Mouse (Mus musculus): Measurements from ENCODE around the gene Casp7. TPM values are rescaled to one million over a fixed set of nuclear protein-coding genes. Genes with fewer than 3 reads are reported as not detected.
"Not testable (repeated sequence)": the region's sequence is repeated elsewhere in the genome, so short reads cannot be mapped to it uniquely, and the experiment has no call there.

Casp7 gene
- total RNA-seq, 2 experiments from 2014 or later: 2.0 to 2.5 TPM

- DNase-seq (ENCODE audit: extremely low spot score in 1 of 2, low spot score in 1 of 2): no peak
These were observed 15.5 kb upstream of the Casp7 start for GRCm38 (mm10) chr19:56381407-56381806.

- DNase-seq (ENCODE audit: extremely low spot score in 1 of 2, low spot score in 1 of 2): no peak
These were observed 11.4 kb upstream of the Casp7 start for GRCm38 (mm10) chr19:56385546-56385945.

GRCm38 (mm10) chr19:56386095-56386494 is 10.8 kb upstream of the Casp7 start:
- DNase-seq (ENCODE audit: extremely low spot score in 1 of 2, low spot score in 1 of 2): no peak

- DNase-seq (ENCODE audit: extremely low spot score in 1 of 2, low spot score in 1 of 2): no peak
These were observed 9.1 kb upstream of the Casp7 start for GRCm38 (mm10) chr19:56387726-56388302.

DNA sequence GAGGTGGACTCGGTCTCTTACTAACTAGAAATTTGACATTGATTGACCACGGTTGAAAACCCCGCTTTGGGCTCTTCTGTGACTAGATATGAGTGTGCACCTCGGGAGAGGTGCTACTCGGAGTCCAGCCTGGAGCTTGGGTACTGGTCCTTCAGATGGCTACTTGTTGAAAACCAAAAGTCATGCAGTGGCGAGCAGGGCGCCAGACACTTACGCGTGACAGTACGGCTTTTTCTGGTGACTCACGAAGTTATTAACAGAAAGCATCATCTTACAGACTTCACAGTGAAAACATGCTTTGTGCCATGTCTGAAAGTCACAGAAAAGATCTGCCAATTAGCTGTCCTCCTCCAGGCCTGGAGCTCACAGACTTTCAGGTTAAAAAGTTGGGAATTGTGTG is 7.8 kb upstream of the Casp7 start:
- no peak for DNase-seq (ENCODE audit: extremely low spot score in 1 of 2, low spot score in 1 of 2)

DNA sequence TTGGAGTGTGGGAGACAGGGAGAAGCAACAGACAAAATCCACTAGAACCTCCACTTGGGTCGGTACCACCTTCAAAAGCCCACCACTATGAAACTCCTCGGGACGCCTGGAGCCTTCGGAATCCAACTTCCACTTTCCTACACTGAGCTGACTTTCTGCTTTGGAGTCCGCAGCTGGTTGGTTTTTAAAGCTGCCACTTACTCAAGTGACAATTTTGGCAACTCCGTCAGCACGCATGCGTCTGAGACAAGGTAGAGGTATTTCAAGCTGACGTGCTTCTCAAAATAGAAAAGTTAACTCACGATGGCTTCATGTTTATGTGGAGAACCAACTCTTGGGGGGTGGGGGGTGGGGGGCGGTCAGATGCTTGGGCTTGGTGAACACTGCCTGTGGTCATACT is 7.0 kb upstream of the Casp7 start, which contains the start of gene Nrap:
Nrap (minus strand) TSS at position 159 of the 400 bp plus-strand sequence.
- DNase-seq (ENCODE audit: extremely low spot score in 1 of 2, low spot score in 1 of 2): no peak

- DNase-seq (ENCODE audit: extremely low spot score in 1 of 2, low spot score in 1 of 2): no peak
These were observed 5.5 kb upstream of the Casp7 start for GRCm38 (mm10) chr19:56391307-56392046.

DNA sequence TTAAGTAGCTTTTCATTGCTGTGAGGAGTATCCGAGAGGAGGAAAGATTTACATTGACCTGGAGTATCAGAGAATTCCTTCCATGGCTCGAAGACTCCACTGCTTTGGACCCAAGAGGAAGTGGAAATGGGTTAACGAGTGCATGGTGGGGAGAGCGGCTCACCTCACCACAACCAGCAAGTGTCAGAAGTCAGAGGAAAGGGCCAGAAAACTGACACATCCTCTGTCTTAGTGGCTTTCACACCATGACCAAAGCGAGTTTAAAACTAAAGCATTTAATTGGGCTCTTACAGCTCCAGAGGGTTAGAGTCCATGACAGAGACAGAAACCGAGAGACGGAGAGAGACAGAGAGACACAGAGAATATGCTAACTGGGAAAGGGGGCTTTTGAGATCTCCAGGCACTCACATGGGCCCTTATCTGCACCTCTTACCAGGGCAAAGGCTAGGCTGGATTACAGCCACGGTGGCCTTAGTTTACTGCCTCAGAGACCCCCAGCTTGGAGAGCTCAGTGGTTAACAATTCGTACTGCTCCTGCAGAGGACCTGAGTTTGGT is 3.5 kb upstream of the Casp7 start:
- no peak for DNase-seq (ENCODE audit: extremely low spot score in 1 of 2, low spot score in 1 of 2)

DNA sequence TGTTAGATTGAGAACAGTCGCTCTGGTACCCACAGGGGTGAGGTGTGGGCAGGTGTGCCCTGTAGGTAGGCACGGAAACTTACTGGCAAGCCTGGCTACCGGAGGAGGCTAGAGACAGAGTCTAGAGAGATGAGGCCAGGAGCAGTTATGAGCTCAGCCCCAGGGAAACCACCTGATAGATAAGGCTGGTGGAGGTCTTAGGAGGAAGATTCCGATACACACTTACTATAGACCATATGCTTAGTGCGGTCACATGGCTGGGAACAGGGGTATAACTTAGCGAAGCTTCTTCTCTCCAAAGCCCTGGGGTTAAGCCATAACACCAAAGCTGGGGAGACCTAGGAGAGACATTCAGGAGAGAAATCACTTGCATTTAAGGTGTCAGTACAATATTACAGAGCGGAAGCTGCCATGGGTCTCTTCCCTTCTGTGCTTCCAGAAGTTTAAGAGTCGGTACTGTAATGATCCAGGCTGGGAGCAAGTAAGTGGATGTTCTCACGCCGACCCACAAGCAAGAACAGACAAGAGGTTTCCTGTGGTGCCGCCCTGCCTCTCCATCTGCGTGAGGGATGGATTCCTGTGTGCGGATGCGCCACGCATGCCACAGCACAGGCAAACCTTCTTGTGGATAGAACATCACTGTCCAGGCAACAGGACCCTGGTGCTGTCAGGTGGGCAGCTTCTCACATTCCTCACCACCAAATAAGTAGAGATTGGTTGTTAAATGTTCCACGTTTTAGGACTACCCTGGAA is 1.6 kb upstream of the Casp7 start:
- DNase-seq (ENCODE audit: extremely low spot score in 1 of 2, low spot score in 1 of 2): no peak

- DNase-seq (ENCODE audit: extremely low spot score in 1 of 2, low spot score in 1 of 2): no peak
These were observed 702 bp upstream of the Casp7 start for GRCm38 (mm10) chr19:56396227-56396626.

- no peak for DNase-seq (ENCODE audit: extremely low spot score in 1 of 2, low spot score in 1 of 2)
These were observed 966 bp downstream of the Casp7 start for GRCm38 (mm10) chr19:56397663-56398527.

- no peak for DNase-seq (ENCODE audit: extremely low spot score in 1 of 2, low spot score in 1 of 2)
These were observed 1.5 kb downstream of the Casp7 start for GRCm38 (mm10) chr19:56398528-56398795.

- DNase-seq (ENCODE audit: extremely low spot score in 1 of 2, low spot score in 1 of 2): peak in 1 of 2 experiments; percentile 11
These were observed 3.3 kb downstream of the Casp7 start for GRCm38 (mm10) chr19:56400200-56400599.

DNA sequence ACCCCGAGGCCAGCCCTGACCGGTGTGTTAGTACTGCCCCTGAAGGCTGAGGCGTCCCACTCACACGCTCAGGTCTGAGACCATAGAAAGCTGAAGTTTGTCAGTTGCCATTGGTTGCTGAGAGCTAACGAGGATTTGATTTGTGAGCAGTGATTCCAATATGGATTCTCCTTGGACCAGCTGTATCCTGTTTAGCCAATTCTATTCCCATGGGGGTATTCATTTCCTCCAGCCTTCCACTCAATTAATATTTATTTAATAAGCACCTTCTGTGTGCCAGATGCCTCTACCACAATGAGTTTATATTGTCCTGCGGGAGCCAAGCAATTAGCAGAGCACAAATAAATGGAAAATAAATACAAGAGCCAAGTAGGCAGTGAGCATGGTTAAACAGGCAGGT is 4.9 kb downstream of the Casp7 start:
- no peak for DNase-seq (ENCODE audit: extremely low spot score in 1 of 2, low spot score in 1 of 2)

- DNase-seq (ENCODE audit: extremely low spot score in 1 of 2, low spot score in 1 of 2): no peak
These were observed 8.9 kb downstream of the Casp7 start for GRCm38 (mm10) chr19:56405824-56406223.

GRCm38 (mm10) chr19:56406581-56406980 is 9.7 kb downstream of the Casp7 start:
- no peak for DNase-seq (ENCODE audit: extremely low spot score in 1 of 2, low spot score in 1 of 2)

GRCm38 (mm10) chr19:56409884-56410283 is 13.0 kb downstream of the Casp7 start:
- not testable (repeated sequence) for DNase-seq (ENCODE audit: extremely low spot score in 1 of 2, low spot score in 1 of 2)

DNA sequence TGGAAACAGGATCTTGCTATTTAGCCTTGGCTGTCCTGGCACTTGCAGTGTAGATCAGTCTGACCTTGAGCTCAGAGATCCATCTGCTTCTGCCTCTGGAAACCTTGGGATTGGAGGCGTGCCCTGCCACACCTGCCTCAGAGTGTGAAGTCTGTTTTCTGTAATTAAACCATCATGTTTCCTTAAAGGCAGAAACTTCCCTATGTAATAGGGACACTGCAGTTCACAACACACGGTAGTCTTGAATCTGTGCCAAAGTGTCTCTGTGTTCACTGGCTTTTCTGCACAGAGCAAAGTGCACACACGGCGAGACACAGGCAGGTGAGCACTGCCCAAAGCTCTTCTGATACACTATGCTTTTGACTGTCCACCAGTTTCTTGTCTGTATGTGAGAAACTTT is 21.5 kb downstream of the Casp7 start:
- no peak for DNase-seq (ENCODE audit: extremely low spot score in 1 of 2, low spot score in 1 of 2)

GRCm38 (mm10) chr19:56419452-56419851 is 22.5 kb downstream of the Casp7 start:
- no peak for DNase-seq (ENCODE audit: extremely low spot score in 1 of 2, low spot score in 1 of 2)

DNA sequence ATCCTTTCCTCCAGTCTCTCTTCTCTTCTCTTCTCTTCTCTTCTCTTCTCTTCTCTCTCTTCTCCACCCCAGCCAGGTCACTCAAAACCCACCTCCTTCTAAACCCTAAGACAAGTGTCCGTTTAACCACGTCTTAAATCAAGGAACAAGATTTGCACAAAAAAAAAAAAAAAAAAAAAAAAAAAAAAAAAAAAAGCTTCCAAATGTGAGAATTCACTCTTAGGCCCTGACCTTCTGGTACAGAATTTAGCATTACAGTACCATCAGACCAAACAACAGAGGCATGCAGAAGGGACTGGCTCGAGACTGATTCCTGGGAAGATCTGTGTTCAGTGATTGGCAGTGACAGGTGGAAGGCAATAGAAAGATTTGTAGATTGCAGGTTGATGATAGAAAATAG is 23.4 kb downstream of the Casp7 start:
- no peak for DNase-seq (ENCODE audit: extremely low spot score in 1 of 2, low spot score in 1 of 2)
